Mouse (Mus musculus) cerebellum, adult 9-10 months (tissue): ENCODE measurements at regions not wholly inside any gene's neighbourhood (a gene's known extent, or its start where the extent isn't known, plus 50 kb on each side); places are given as distances from the start of the nearest gene placed in this dataset.

ENCODE experiments used
- DNase-seq: peaks from one replicate; pipeline ENCODE4 v3.0.0; 2022

- DNase-seq = no peak
Observed at GRCm38 (mm10) chr5:148740366-148741266, 188.0 kb upstream of the Ubl3 start.

GRCm38 (mm10) chr5:148739672-148740071 lies 187.1 kb upstream of the Ubl3 start:
- DNase-seq = no peak

- DNase-seq = no peak
Observed at GRCm38 (mm10) chr5:148739141-148739540, 186.6 kb upstream of the Ubl3 start.

DNA sequence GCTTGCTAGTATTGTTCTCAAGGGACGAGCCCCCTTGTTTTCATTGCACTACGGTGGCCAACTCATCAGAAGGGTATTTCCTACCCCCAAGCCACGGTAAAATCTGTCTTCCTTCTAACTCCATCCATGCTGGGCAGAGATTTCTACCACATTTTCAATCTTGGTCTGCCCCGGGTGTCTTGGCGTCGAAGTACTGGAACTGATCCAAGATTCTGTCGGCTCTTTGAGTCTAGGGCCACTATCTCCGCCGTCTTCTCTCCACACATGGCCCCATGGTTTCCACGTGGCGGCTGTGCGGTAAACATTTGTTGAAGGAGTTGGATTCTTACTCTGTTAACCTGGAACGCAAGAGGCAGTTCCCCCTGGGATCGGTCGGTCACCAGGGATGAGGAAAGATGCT lies 177.0 kb upstream of the Ubl3 start:
- DNase-seq = no peak

DNA sequence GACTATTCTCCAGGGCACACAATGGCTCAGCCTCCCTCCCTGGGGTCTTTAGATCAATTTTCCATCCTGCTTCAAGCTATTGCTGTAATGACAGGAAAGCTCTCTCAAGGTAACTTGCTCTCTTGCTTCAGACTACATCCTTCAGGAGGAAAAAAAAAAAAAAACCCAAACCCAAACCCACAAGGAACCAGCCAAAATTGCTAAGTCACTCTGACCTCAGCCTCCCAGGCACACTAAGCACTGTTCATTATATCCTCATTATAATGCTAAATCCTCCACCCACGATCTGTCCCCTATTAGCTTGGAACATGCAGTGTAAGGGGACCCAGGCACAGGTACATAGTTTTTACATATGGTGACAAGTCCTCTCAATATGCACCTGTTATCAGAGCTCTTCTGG lies 175.9 kb upstream of the Ubl3 start:
- no peak for DNase-seq

DNA sequence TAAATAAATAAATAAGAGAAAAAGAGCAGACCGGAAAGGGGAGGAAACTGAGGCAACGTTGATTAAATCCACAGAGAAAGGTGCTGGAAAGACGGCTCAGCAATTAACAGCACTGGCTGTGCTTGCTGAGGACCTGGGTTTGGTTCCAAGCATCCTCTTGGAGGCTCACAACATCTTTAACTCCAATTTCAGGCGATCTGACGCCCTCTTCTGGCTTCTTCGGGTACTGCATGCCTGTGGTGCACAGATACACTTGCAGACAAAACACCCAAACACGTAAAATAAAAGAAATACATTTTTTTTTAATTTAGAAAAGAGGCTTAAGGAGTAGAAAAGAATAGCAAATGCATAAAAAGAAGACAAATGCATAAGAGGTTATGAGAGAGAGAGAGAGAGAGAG lies 173.9 kb upstream of the Ubl3 start:
- no peak for DNase-seq

- no peak for DNase-seq
Observed at GRCm38 (mm10) chr5:148724470-148724869, 171.9 kb upstream of the Ubl3 start.

DNA sequence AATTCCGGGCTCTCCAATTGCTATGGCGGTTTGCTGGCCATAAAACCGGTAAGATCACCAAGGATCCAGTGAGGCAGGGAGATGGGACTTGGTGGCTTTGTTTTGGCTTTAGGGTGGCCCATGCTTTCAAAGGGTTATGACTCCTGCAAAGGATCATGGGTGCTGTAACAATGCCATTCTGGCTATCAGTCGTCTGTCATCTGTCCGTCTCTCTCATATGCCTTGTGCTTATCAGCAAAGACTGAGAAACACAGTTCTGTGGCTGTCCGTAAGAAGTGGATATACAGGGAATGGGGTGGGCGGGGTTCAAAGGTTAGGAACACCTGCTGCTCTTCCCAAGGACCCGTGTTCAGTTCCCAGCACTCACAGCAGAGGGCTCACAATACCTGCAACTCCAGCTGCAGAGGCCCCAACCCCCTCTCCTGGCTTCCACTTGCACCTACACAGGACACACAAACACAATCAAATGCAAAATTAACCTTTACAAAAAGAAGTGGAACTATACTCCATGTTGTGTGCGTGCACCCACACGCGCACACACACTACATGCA lies 171.2 kb upstream of the Ubl3 start:
- no peak for DNase-seq

DNA sequence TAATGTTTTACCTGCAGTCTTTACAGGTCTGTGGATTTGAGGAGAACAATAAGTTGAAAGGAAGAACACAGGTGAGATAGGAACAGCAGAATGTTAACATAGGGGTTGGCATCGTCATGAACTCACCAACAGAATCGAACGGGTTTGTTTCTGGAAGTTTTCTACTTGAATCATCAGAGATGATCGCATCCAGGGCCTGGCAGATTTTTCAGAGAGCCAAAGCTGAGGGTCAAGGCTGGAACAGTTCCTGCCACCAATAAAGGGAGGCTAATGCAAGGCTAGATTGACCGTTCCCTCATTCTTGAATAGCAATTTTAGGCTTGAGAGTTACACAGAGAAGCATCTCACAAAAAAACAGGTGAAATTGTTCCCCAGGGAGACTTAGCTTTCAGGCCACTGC lies 168.0 kb upstream of the Ubl3 start:
- no peak for DNase-seq

DNA sequence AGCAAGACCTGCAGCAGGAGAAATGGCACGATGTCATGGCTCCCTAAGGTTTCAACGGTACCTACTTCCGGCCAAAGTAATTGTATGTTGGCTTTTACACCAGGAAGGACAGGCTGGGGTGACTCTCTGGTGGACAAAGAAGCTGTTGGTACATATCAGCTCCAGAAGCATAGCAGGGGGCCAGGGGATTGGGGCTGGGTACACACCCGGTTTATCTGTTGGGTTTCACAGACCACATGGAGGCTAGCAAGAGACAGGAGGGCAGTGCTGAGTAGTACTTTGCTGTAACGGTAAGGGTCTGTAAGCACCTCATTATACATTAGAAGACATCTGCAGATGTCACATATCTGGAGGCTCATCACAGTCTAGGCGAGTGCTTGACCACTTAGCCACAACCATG lies 164.0 kb upstream of the Ubl3 start:
- DNase-seq = no peak

- no peak for DNase-seq
Observed at GRCm38 (mm10) chr5:148715218-148715991, 162.8 kb upstream of the Ubl3 start.

- DNase-seq = no peak
Observed at GRCm38 (mm10) chr5:148714807-148715206, 162.2 kb upstream of the Ubl3 start.

GRCm38 (mm10) chr5:148713796-148714195 lies 161.2 kb upstream of the Ubl3 start:
- DNase-seq = no peak

GRCm38 (mm10) chr5:148713039-148713438 lies 160.4 kb upstream of the Ubl3 start:
- no peak for DNase-seq

DNA sequence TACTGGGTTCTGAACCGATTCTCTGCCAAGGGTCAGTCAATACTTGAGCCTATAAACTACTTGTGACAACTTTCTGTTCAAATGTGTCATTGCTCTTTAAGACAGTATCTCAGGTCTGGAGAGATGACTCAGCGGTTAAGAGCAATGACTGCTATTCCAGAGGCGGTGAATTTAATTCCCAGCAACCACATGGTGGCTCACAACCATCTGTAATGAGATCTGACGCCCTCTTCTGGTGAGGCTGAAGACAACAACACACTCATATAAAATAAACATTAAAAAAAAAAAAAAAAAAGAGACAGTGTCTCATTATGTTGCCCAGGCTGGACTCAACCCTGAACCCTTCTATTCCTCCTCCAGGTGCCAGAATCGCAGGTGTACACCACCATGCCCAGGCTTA lies 159.0 kb upstream of the Ubl3 start:
- DNase-seq = no peak

- DNase-seq = no peak
Observed at GRCm38 (mm10) chr5:148709111-148709771, 156.7 kb upstream of the Ubl3 start.

DNA sequence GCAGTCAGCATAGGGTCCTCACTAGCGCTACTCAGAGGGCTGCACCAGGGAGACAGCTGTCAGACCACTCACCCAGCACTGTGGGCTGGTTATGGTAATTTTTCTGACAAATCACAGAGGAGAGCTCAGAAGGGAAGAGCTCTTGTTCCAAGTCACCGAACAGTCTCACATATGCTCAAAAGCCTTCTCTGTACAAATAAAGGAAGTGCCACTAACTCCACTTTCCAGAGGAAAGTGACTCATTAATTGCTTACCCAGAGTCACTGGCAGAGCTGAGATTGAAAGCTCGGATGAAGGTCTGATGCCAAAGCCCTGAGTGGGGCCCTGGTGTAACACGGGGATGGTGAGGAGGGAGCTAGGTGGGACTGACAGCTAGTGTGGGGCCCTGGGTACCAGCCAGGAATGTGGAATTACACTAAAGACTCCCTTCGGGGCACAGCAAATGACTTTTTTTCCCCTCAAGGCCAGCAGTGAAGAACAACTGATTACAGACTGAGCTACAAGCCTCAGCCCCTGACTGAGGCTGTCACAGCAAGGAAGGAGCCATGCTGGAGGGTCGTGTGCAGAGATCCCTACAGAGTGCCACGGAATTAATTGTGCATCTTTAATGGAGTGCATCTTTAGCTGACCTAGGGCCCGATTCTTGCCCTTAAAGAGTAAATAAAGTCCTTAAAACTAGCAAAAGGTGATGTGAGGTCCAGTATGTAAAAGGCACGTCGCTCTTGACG lies 155.6 kb upstream of the Ubl3 start:
- DNase-seq = no peak

DNA sequence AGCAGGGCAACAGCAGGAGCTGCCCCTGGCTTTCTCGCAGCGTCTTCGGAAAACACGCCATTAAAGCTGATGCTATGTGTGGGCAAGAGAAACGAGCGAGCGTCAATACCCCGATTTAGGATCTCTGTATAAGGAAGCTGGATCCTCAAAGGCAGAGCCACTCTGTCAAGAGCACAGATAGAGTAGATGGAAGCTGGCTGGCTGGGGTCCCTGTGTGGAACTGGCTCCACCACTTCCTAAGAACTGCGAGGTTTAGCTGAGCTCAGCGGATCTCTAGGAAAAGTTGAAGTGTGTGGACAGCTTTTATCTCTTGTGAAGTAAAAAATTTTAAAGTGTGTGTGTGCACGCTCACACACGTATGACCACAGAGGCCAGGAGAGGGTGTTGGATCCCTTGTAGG lies 154.7 kb upstream of the Ubl3 start:
- DNase-seq = no peak

DNA sequence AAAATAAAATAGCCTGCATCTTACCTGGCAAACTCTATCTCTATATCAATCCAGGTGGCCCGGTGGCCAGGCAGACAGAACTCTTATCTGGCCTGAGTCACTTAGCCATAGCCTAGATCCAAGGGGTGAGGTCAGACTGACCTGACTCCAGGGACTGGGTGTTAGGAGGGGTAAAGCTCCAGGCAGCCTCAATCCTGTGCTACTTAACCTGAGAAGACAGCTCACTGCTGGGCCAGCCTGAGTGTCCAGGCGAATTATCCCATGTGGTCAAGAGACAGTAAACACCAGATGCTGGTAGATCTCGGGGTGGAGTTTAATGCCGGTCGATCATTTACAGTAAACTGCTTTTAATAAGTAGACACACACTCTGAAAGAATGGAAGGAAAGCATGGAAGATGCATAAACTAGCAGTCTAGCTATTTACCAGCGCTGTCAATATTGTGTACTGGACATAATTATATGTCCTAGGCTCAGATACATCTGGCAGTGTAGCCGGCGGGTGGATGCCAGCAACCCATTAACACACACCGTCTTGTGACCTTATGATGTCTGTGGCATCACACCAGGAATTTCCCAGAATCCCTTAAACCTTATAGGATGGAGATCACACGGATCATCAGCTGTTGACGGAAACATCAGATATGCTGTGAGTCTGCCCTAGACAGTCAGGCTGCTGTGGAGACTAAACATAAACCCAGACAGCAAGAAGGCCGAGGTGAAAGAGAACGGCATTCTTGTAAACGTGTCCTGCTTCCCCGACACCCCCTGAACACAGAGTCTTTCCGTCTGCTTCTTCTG lies 153.9 kb upstream of the Ubl3 start:
- no peak for DNase-seq

- DNase-seq = no peak
Observed at GRCm38 (mm10) chr5:148704769-148705168, 152.2 kb upstream of the Ubl3 start.

DNA sequence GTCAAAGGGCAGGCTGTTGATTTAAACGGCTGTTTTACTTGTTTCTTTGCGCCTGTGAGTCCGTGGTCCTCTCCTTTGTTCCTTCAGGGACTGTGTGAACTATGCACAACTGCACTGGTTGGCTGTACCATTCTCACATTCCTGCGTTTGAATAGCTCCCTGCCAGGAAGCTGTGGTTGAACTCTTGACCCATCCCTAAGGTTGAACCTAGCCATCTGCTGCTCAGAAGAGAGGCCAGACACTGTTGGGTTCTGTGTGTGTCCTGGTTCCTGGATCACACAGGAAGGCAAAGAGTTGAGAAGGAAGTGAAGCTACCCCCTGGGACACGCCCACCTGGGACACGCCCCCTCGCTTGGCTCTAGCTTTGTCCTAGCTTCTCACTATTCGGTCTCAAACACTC lies 149.3 kb upstream of the Ubl3 start:
- DNase-seq = no peak

GRCm38 (mm10) chr5:148701001-148701400 lies 148.4 kb upstream of the Ubl3 start:
- no peak for DNase-seq
